Mouse (Mus musculus): ENCODE results near the gene Spint2. TPM values are rescaled to one million over a fixed set of nuclear protein-coding genes. Genes with fewer than 3 reads are reported as not detected.

The Spint2 gene
- total and polyA plus RNA-seq, 2 experiments from 2014 or later = 46.6 to 81.6 TPM

DNA sequence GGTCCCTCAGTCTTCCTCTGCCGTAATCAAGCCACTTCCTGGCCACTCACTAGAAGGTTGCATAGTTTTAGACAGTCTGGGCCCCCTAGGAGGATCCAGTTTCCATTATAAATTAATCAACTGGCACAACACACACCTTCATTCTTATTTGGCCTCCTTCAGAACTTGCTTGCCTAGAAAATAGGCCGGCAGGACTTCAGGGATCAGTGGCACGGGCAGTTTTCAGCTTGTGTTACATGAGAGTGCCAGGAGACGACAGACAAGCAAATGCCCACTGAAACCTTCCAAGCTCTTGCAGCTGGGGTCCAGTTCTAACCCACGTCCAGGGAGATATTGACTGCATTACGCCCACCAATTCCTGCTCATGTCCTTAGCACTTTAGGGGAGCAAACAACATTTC is 19.6 kb downstream of the Spint2 start:
- no peak for TF ChIP-seq EP300 (IDR thresholded peaks at IDR 0.05; ENCODE audit: low read depth)
- TF ChIP-seq CTCF (IDR thresholded peaks at IDR 0.05; ENCODE audit: low read depth) = no peak
- H3K9me3 ChIP-seq (replicated peaks; ENCODE audit: control insufficient read depth, low read length) = no peaks in the 10 kb centered on the region
- ATAC-seq (ENCODE audit: insufficient read depth, low read depth) (no peak), DNase-seq (ENCODE audit: low spot score) (no peak)
- no peak overlapping the region for H3K9ac ChIP-seq (replicated peaks; ENCODE audit: low read depth, low read length)
- peak overlapping the region; percentile 71 for H3K27ac ChIP-seq (ENCODE audit: low read depth)
- no peak overlapping the region for H3K4me2 ChIP-seq (ENCODE audit: low read depth, low read length)
- no peak overlapping the region for H3K4me3 ChIP-seq (ENCODE audit: low read depth, low read length)
- 49% methylated on average over 6 of the region's 6 CpGs for WGBS
- peaks cover 16% of the 10 kb centered on the region; the same call in 1 of the 2 replicates for H3K4me1 ChIP-seq (ENCODE audit: control insufficient read depth, insufficient read depth)
- H3K36me3 ChIP-seq (replicated peaks; ENCODE audit: control insufficient read depth, insufficient read depth, low read length) = peaks cover 7% of the 10 kb centered on the region; the same call in 1 of the 2 replicates
- no peaks in the 10 kb centered on the region for H3K27me3 ChIP-seq (ENCODE audit: control insufficient read depth, insufficient read depth, low read length)

DNA sequence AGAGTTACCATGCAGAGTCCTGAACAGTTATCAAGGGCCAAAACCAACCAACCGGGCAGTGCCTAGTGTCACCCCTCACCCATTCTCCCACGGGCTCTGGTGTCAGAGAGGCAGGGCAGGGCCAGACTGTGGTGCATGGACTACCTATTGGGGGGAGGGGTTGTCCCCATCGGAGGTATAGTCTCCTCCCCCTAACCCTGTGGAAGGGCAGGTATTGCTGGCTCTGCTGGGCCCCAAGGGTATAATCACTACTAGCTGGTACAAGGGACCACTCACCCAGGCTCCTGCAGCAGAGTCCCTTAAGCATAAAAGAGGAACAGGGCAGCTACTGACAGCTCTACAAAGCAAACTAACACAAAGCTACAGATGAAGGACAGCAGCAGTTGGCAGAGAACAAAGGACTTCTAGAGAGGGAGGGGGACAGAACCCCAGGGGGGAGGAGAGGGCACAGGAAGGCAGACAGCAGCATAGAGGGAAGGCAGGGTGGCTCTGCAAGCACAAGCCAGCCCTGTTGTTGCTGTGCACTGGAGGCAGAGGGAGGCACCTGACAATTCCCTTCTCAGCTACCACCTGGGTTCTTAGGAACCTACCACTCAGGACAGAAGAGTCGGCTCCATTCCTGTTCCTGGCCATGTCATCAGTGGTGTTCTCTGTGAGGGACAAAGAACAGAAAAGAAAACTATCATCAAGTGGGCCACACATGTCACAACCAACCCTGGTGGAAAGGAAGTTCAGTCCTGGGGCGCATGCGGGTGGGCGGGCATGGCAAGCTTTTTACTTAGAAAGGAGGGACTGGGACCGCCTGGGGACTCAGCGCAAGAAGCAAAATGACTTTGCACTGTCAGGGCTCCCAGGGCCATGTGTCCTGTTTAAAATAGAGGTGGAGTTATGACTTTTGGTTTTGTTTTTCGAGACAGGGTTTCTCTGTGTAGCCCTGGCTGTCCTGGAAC is 21.7 kb downstream of the Spint2 start:
- no peak for ATAC-seq (ENCODE audit: insufficient read depth, low read depth)
- 74% methylated on average over 10 of the region's 10 CpGs for WGBS

DNA sequence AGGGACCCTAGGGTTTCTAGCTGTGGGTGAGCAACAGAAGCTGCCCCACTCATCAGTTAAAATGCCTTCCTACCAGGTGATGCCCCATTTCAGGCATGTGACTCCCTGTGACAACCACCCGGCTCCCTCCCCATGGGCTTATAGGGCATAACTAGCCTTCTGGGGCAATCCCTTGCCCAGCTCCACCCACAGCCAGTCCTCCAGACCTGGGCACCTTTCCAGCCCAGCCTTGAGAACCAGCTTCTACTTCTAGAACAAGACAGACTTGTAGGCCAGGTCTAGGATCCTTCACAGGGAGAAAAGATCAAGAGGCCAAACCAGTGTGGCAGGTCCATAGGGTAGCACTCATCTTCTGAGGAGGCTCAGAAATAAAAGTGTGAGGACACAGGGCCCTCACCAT is 24.3 kb downstream of the Spint2 start:
- peak overlapping the region; percentile 47 for H3K27ac ChIP-seq (ENCODE audit: low read depth)

More for the DNA sequence above, 21.7 kb downstream of the Spint2 start:
- H3K4me2 ChIP-seq (ENCODE audit: low read depth, low read length) = no peak overlapping the region
- no peak overlapping the region for H3K4me3 ChIP-seq (ENCODE audit: low read depth, low read length)
- H3K27ac ChIP-seq (ENCODE audit: low read depth) = no peak overlapping the region
- no peaks in the 10 kb centered on the region for H3K27me3 ChIP-seq (ENCODE audit: control insufficient read depth, insufficient read depth, low read length)
- H3K9me3 ChIP-seq (replicated peaks; ENCODE audit: control insufficient read depth, low read length) = no peaks in the 10 kb centered on the region
- no peak for TF ChIP-seq CTCF (IDR thresholded peaks at IDR 0.05; ENCODE audit: low read depth)
- H3K4me1 ChIP-seq (ENCODE audit: control insufficient read depth, insufficient read depth) = peaks cover 16% of the 10 kb centered on the region; the same call in 1 of the 2 replicates
- peaks cover 11% of the 10 kb centered on the region for H3K36me3 ChIP-seq (replicated peaks; ENCODE audit: control insufficient read depth, insufficient read depth, low read length)
- no peak overlapping the region for H3K9ac ChIP-seq (replicated peaks; ENCODE audit: low read depth, low read length)
- no peak for DNase-seq (ENCODE audit: low spot score)

DNA sequence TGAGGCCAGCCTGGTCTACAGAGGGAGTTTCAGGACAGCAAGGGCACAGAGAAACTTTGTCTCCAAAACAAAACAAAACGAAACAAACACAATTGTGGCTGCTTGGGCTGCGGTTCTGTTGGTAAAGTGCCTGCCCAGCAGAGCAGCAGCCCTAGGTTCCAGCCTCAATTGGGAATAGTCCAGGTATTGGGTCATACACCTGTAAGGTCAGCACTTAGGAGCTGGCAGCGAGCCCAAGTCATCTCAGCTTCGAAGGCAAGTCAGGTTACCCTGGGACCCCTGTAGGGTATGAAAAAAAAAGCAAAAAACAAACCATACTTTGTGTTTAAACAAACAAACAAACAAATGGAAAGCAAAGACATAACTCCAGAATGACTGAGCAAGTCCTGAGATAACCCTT is 25.8 kb downstream of the Spint2 start:
- H3K27me3 ChIP-seq (ENCODE audit: control insufficient read depth, insufficient read depth, low read length) = no peaks in the 10 kb centered on the region
- no peaks in the 10 kb centered on the region for H3K9me3 ChIP-seq (replicated peaks; ENCODE audit: control insufficient read depth, low read length)
- H3K4me2 ChIP-seq (ENCODE audit: low read depth, low read length) = no peak overlapping the region
- TF ChIP-seq CTCF (IDR thresholded peaks at IDR 0.05; ENCODE audit: low read depth) (no peak), EP300 (IDR thresholded peaks at IDR 0.05; ENCODE audit: low read depth) (no peak)
- 76% methylated on average over 4 of the region's 4 CpGs for WGBS
- H3K27ac ChIP-seq (ENCODE audit: low read depth) = no peak overlapping the region
- peaks cover 5% of the 10 kb centered on the region; the same call in 1 of the 2 replicates for H3K4me1 ChIP-seq (ENCODE audit: control insufficient read depth, insufficient read depth)
- ATAC-seq (ENCODE audit: insufficient read depth, low read depth) (no peak), DNase-seq (ENCODE audit: low spot score) (no peak)
- H3K36me3 ChIP-seq (replicated peaks; ENCODE audit: control insufficient read depth, insufficient read depth, low read length) = peaks cover 14% of the 10 kb centered on the region
- H3K4me3 ChIP-seq (ENCODE audit: low read depth, low read length) = no peak overlapping the region
- H3K9ac ChIP-seq (replicated peaks; ENCODE audit: low read depth, low read length) = no peak overlapping the region

More for the DNA sequence above, 24.3 kb downstream of the Spint2 start:
- Histone ChIP-seq H3K4me3 (ENCODE audit: low read depth, low read length) (no peak overlapping the region), H3K9me3 (replicated peaks; ENCODE audit: control insufficient read depth, low read length) (no peaks in the 10 kb centered on the region), H3K4me1 (ENCODE audit: control insufficient read depth, insufficient read depth) (peaks cover 9% of the 10 kb centered on the region; the same call in 1 of the 2 replicates), H3K4me2 (ENCODE audit: low read depth, low read length) (no peak overlapping the region), H3K36me3 (replicated peaks; ENCODE audit: control insufficient read depth, insufficient read depth, low read length) (peaks cover 14% of the 10 kb centered on the region), H3K27me3 (ENCODE audit: control insufficient read depth, insufficient read depth, low read length) (no peaks in the 10 kb centered on the region), H3K9ac (replicated peaks; ENCODE audit: low read depth, low read length) (no peak overlapping the region)
- DNase-seq (ENCODE audit: low spot score) (no peak), ATAC-seq (ENCODE audit: insufficient read depth, low read depth) (no peak)
- 94% methylated on average over 1 of the region's 1 CpGs for WGBS
- TF ChIP-seq CTCF (IDR thresholded peaks at IDR 0.05; ENCODE audit: low read depth) (no peak), EP300 (IDR thresholded peaks at IDR 0.05; ENCODE audit: low read depth) (no peak)

DNA sequence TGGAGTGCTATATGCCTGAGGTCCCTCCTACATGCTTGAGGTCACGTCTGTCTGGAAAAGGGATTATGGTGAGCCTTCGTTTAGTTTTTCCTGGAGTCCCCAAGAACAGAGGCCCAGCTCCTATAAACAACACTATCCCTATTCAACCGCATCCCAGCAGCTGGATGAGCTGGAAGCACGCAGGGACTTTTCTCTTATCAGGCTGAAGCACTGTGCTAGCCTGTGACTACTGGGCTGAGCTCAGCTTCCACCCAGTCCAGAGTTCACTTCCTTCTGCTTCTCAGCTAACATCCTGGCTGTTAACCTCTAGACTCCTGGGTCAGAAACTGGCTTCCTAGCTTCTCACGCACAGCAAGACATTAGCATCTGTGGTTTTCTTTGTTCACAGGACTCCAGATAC is 27.9 kb downstream of the Spint2 start:
- Histone ChIP-seq H3K27me3 (ENCODE audit: control insufficient read depth, insufficient read depth, low read length) (no peaks in the 10 kb centered on the region), H3K4me1 (ENCODE audit: control insufficient read depth, insufficient read depth) (no peaks in the 10 kb centered on the region; the same call in 1 of the 2 replicates), H3K9me3 (replicated peaks; ENCODE audit: control insufficient read depth, low read length) (no peaks in the 10 kb centered on the region), H3K4me2 (ENCODE audit: low read depth, low read length) (no peak overlapping the region), H3K27ac (ENCODE audit: low read depth) (no peak overlapping the region; the same call in 1 of the 2 replicates), H3K9ac (replicated peaks; ENCODE audit: low read depth, low read length) (no peak overlapping the region), H3K4me3 (ENCODE audit: low read depth, low read length) (no peak overlapping the region), H3K36me3 (replicated peaks; ENCODE audit: control insufficient read depth, insufficient read depth, low read length) (peaks cover 14% of the 10 kb centered on the region)
- ATAC-seq (ENCODE audit: insufficient read depth, low read depth) (peak; percentile 59), DNase-seq (ENCODE audit: low spot score) (no peak)
- 44% methylated on average over 5 of the region's 5 CpGs for WGBS
- TF ChIP-seq EP300 (IDR thresholded peaks at IDR 0.05; ENCODE audit: low read depth) (0 out of 2 replicates have a peak, but pooled peaks have one; percentile 15), CTCF (IDR thresholded peaks at IDR 0.05; ENCODE audit: low read depth) (no peak)
